In the genomic region with DNA sequence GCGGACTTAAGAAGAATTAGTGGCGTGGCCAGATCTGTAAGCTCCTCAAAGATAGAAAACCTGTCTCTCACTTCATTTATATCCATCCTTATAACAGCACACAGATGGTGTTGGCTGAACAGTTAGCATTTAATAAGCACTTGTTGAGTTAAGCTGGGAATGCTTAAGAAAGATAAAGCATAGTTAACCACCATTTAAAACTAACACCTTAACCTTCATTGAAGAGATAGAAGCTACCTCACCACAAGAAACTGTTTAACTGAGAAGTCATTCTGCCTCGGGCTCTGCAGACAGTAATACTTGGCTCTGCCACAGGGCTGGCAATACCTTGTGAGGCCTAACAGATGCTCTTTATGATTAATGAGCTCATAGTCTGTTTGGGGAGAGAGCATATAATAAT, we compare ENCODE assay signal across 17 mouse cellular contexts.
DNase-seq lines count a peak whose midpoint lies in the region; ATAC-seq and TF ChIP-seq lines count a peak whose summit lies in the region.
"Had no signal": no experiment of that assay in that cellular context is flagged by ENCODE, and none has a peak within 500 bp of the region (broad histone marks: within the 10 kb centered on the region; RNA-seq: fewer than 3 reads in every experiment).

No protein-coding gene starts in this region.

- no peak overlapping the region for H3K27ac ChIP-seq in hindbrain, embryonic 14.5 days
- no peak overlapping the region for H3K27ac ChIP-seq in hindbrain, embryonic 10.5 days
- H3K27ac ChIP-seq: embryonic facial prominence, embryonic 10.5 days; heart, embryonic 15.5 days; limb, embryonic 15.5 days had no signal

- H3K4me1 ChIP-seq in hindbrain, embryonic 14.5 days (replicated peaks; ENCODE audit: control insufficient read depth, insufficient read depth, low read length) = no peaks in the 10 kb centered on the region; the same call in 1 of the 2 replicates
- H3K4me1 ChIP-seq in hindbrain, embryonic 10.5 days (replicated peaks) = no peaks in the 10 kb centered on the region
- H3K4me1 ChIP-seq: heart, embryonic 15.5 days had no signal

- no peak overlapping the region for H3K9ac ChIP-seq in hindbrain, embryonic 14.5 days
- H3K9ac ChIP-seq: heart, embryonic 15.5 days; limb, embryonic 15.5 days; liver, postnatal 0 days had no signal

- no peaks in the 10 kb centered on the region for H3K36me3 ChIP-seq in hindbrain, embryonic 14.5 days (replicated peaks; ENCODE audit: control insufficient read depth, insufficient read depth)
- no peaks in the 10 kb centered on the region for H3K36me3 ChIP-seq in hindbrain, embryonic 10.5 days
- H3K36me3 ChIP-seq: embryonic facial prominence, embryonic 10.5 days; heart, embryonic 15.5 days had no signal

- H3K4me3 ChIP-seq in hindbrain, embryonic 14.5 days (replicated peaks; ENCODE audit: low read length) = no peak overlapping the region
- H3K4me3 ChIP-seq in hindbrain, embryonic 10.5 days = no peak overlapping the region
- H3K4me3 ChIP-seq: embryonic facial prominence, embryonic 10.5 days; heart, embryonic 15.5 days; limb, embryonic 15.5 days had no signal

- H3K4me2 ChIP-seq in hindbrain, embryonic 14.5 days (replicated peaks) = no peak overlapping the region
- H3K4me2 ChIP-seq: heart, embryonic 15.5 days; limb, embryonic 15.5 days had no signal

- peak; percentile 34 for DNase-seq in hindbrain, embryonic 14.5 days (ENCODE audit: low spot score)
- no peak for DNase-seq in hindbrain, embryonic 10.5 days (ENCODE audit: low spot score)
- peak; percentile 76 for DNase-seq in brain, embryonic 14.5 days (ENCODE audit: low read depth)
- peak; percentile 29 to 45 for DNase-seq in cerebellum, postnatal 10 days
- no peak for DNase-seq in lung, postnatal 10 days
- DNase-seq in gastrocnemius, postnatal 14 days = no peak
- DNase-seq: adrenal gland, postnatal 10 days; heart, adult 18-20 months; kidney, adult 9 months; liver, postnatal 0 days; lung, postnatal 36 days; thymus, adult 18-20 months had no signal

- no peak for TF ChIP-seq POLR2A in brain, embryonic 14.5 days (IDR thresholded peaks at IDR 0.05; ENCODE audit: borderline replicate concordance, extremely low read depth, insufficient read depth, insufficient read length, poor library complexity, severe bottlenecking)

- TF ChIP-seq CTCF in brain, embryonic 14.5 days (IDR thresholded peaks at IDR 0.05; ENCODE audit: borderline replicate concordance, extremely low read depth, insufficient read depth, insufficient read length) = 0 out of 2 replicates have a peak, but pooled peaks have one; percentile 6

- no peaks in the 10 kb centered on the region for H3K9me3 ChIP-seq in hindbrain, embryonic 14.5 days (ENCODE audit: control insufficient read depth, low read length)
- no peaks in the 10 kb centered on the region for H3K9me3 ChIP-seq in hindbrain, embryonic 10.5 days
- H3K9me3 ChIP-seq: embryonic facial prominence, embryonic 10.5 days; G1E; heart, embryonic 15.5 days; limb, embryonic 15.5 days had no signal

- 66% methylated on average over 3 of the region's 3 CpGs for WGBS in hindbrain, embryonic 14.5 days
- 77% methylated on average over 3 of the region's 3 CpGs for WGBS in hindbrain, embryonic 10.5 days

- no peaks in the 10 kb centered on the region for H3K27me3 ChIP-seq in hindbrain, embryonic 14.5 days (ENCODE audit: control insufficient read depth, insufficient read depth, low read length)
- no peaks in the 10 kb centered on the region for H3K27me3 ChIP-seq in hindbrain, embryonic 10.5 days (ENCODE audit: insufficient read depth, poor library complexity, severe bottlenecking)
- H3K27me3 ChIP-seq: heart, embryonic 15.5 days; limb, embryonic 15.5 days had no signal

- intact Hi-C loops in gastrocnemius, postnatal 14 days (cut with DNase I; ENCODE audit: low total_unique reads) = no loop called here

- no peak for ATAC-seq in hindbrain, embryonic 14.5 days (ENCODE audit: low FRiP score)
- peak; percentile 97 for ATAC-seq in megakaryocyte progenitor cell, adult 5-6 weeks (replicated peaks; ENCODE audit: poor library complexity)
- ATAC-seq: liver, postnatal 0 days had no signal

Comparison
In these comparisons a context has a peak if more than half of its experiments do, and no peak if none do; other contexts are left out.
1. DNase-seq: peak in hindbrain, embryonic 14.5 days (single experiment), brain, embryonic 14.5 days (single experiment) and cerebellum, postnatal 10 days (2 of 2); none in hindbrain, embryonic 10.5 days (single experiment), lung, postnatal 10 days (single experiment) and gastrocnemius, postnatal 14 days (single experiment).